Mouse (Mus musculus): ENCODE results near the gene Slc44a2.

- TF ChIP-seq CTCF (conservative IDR thresholded peaks at IDR 0.05; ENCODE audit: insufficient read depth, insufficient read length, low read depth, low read length) (no peak), POLR2A (IDR thresholded peaks at IDR 0.05; ENCODE audit: low read depth, low read length) (no peak)
These were observed 31.2 kb upstream of the Slc44a2 start for GRCm38 (mm10) chr9:21289337-21289671.

Measured in kidney, adult 2 months (tissue).